Mouse (Mus musculus): Measurements from ENCODE around the gene Mup11.
"Not testable (repeated sequence)": the region's sequence is repeated elsewhere in the genome, so short reads cannot be mapped to it uniquely, and the experiment has no call there.

Gene Mup11

GRCm38 (mm10) chr4:60662311-60662710 is at the start of gene Mup11:
TSS of gene Mup11 (minus strand) at chr4:60662411.
- not testable (repeated sequence) for DNase-seq

Measured in kidney, adult 18-20 months (tissue).